Mouse (Mus musculus) midbrain, embryonic 15.5 days (tissue): ENCODE measurements around the gene Med12l. TPM values are rescaled to one million over a fixed set of nuclear protein-coding genes. Genes with fewer than 3 reads are reported as not detected.

Experiments
- ATAC-seq: fragments of 200-750 bp; cut with Nextera tagmentation; replicated peaks from 2 replicates; pipeline ENCODE4 v1.8.0; 2017; ENCODE audit warnings: moderate TSS enrichment
- H3K27ac ChIP-seq: fragments of 300-500 bp; sonication (generic); 2 replicates; pipeline ENCODE4 v1.5.1; 2015; ENCODE audit warnings: mild to moderate bottlenecking, inconsistent platforms
- H3K27me3 ChIP-seq: fragments of 300-500 bp; sonication (generic); replicated peaks from 2 replicates; pipeline ENCODE4 v1.6.1; 2015; ENCODE audit warnings: inconsistent platforms
- H3K36me3 ChIP-seq: fragments of 300-500 bp; sonication (generic); replicated peaks from 2 replicates; pipeline ENCODE4 v1.6.1; 2015; ENCODE audit warnings: inconsistent platforms
- H3K4me1 ChIP-seq: fragments of 300-500 bp; sonication (generic); 2 replicates; pipeline ENCODE4 v1.6.1; 2015; ENCODE audit warnings: inconsistent platforms
- H3K4me2 ChIP-seq: fragments of 300-500 bp; sonication (generic); 2 replicates; pipeline ENCODE4 v1.6.1; 2015; ENCODE audit warnings: inconsistent platforms, mild to moderate bottlenecking, moderate library complexity
- H3K4me3 ChIP-seq: fragments of 300-500 bp; sonication (generic); 2 replicates; pipeline ENCODE4 v1.5.1; 2015; ENCODE audit warnings: mild to moderate bottlenecking, inconsistent platforms
- H3K9ac ChIP-seq: fragments of 300-500 bp; sonication (generic); 2 replicates; pipeline ENCODE4 v1.6.1; 2015; ENCODE audit warnings: mild to moderate bottlenecking, inconsistent platforms
- H3K9me3 ChIP-seq: fragments of 300-500 bp; sonication (generic); 2 replicates; pipeline ENCODE4 v1.6.1; 2016; ENCODE audit warnings: inconsistent platforms
- WGBS: fragments of 180-500 bp; shearing (Covaris S2); methylation state at CpG from one replicate; pipeline ENCODE4 v1.1.7; 2015; ENCODE audit warnings: mixed read lengths; 5-methylcytosine and 5-hydroxymethylcytosine counted together
- polyA plus RNA-seq: library from polyadenylated mRNA; unstranded; fragments of >200 nt; fragmentation: Nextera tagmentation; extraction: Ambion mirVana; gene quantifications from 2 replicates; pipeline ENCODE4 v1.2.1, GENCODE M21; 2015

Med12l gene
- polyA plus RNA-seq, 1 experiment from 2014 or later, result 4.5 TPM

DNA sequence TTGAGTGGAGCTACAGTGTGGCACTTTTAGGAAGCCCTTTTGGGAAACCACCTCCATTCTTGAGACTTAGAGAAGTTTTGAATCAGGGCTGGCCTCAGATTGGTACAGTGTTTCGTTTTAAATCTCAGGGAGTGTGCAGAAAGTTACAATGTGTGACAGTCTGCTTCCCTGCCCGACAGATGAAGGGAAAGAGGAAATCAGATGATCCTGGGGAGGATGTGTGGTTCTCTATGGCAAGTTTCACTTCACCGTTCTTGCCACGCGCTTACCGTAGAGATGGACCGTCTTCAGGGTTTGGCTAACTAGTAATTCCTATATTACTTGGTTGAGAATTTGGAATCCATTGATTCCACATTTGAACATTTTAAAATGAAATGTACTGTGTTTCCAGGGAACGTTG lies 206.2 kb downstream of the Med12l start:
- Histone ChIP-seq H3K27me3 (no peaks in the 10 kb centered on the region), H3K4me1 (no peaks in the 10 kb centered on the region; the same call in 1 of the 2 replicates), H3K9me3 (no peaks in the 10 kb centered on the region), H3K36me3 (no peaks in the 10 kb centered on the region), H3K4me2 (no peak overlapping the region), H3K27ac (no peak overlapping the region), H3K4me3 (no peak overlapping the region), H3K9ac (no peak overlapping the region)
- 91% methylated on average over 8 of the region's 8 CpGs for WGBS
- no peak for ATAC-seq

DNA sequence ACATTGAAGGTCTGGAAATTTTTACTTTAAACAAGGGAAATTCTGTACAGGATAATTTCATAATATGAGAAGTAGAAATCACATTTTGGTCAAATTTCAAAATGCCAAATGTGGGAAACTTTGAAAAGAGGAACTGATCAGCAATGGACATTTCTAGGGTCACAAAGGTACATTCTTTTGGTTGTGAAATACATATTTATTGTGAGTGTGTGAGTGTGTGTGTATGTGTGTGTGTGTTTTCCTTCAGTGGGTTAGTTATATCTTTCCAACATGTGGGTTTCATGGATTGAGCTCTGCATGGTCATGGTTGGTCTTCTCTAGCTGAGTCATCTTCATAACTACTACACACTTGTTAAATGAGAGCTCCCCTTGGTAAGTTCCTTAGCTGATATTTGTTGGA lies 206.8 kb downstream of the Med12l start:
- Histone ChIP-seq H3K4me2 (no peak overlapping the region), H3K4me1 (no peaks in the 10 kb centered on the region; the same call in 1 of the 2 replicates), H3K4me3 (no peak overlapping the region), H3K27me3 (no peaks in the 10 kb centered on the region), H3K9me3 (no peaks in the 10 kb centered on the region), H3K36me3 (no peaks in the 10 kb centered on the region), H3K9ac (no peak overlapping the region), H3K27ac (no peak overlapping the region)
- no peak for ATAC-seq

DNA sequence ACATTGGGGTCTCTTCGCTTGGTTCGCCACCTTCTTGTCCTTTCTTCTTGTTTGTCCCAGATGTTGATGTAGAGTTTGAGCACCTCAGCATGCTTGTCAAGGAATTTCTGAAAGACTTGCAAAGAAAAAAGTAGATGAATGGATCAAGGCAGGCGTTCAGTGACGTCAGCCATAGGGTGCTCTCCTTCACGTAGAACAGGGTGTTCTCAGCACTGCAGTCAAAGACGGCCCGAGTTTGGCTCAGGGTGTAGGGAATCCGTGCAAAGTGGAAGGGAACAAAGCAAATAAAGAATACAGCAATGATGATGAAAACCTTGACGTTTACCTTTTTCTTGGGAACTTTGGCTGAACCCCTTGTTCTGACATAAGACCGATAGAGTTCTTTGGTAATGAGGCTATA lies 211.6 kb downstream of the Med12l start:
- 95% methylated on average over 10 of the region's 10 CpGs for WGBS
- no peaks in the 10 kb centered on the region for H3K9me3 ChIP-seq
- no peak overlapping the region for H3K4me2 ChIP-seq
- no peaks in the 10 kb centered on the region for H3K36me3 ChIP-seq
- H3K27ac ChIP-seq, result no peak overlapping the region
- H3K9ac ChIP-seq, result no peak overlapping the region
- H3K4me1 ChIP-seq, result no peaks in the 10 kb centered on the region
- H3K27me3 ChIP-seq, result no peaks in the 10 kb centered on the region
- no peak overlapping the region for H3K4me3 ChIP-seq
- ATAC-seq, result no peak

GRCm38 (mm10) chr3:59219326-59219725 lies 213.7 kb downstream of the Med12l start:
- 92% methylated on average over 2 of the region's 2 CpGs for WGBS
- Histone ChIP-seq H3K27me3 (no peaks in the 10 kb centered on the region), H3K27ac (no peak overlapping the region)

GRCm38 (mm10) chr3:59222303-59222702 lies 216.7 kb downstream of the Med12l start:
- no peak overlapping the region for H3K27ac ChIP-seq
- H3K9ac ChIP-seq, result no peak overlapping the region
- H3K27me3 ChIP-seq, result no peaks in the 10 kb centered on the region
- no peak overlapping the region for H3K4me2 ChIP-seq
- no peaks in the 10 kb centered on the region for H3K9me3 ChIP-seq
- H3K36me3 ChIP-seq, result no peaks in the 10 kb centered on the region
- no peaks in the 10 kb centered on the region for H3K4me1 ChIP-seq
- 92% methylated on average over 2 of the region's 2 CpGs for WGBS
- H3K4me3 ChIP-seq, result no peak overlapping the region
- ATAC-seq, result no peak

More at GRCm38 (mm10) chr3:59219326-59219725, 213.7 kb downstream of the Med12l start:
- H3K4me2 ChIP-seq, result no peak overlapping the region
- H3K9me3 ChIP-seq, result no peaks in the 10 kb centered on the region
- H3K4me1 ChIP-seq, result no peaks in the 10 kb centered on the region
- H3K36me3 ChIP-seq, result no peaks in the 10 kb centered on the region
- H3K4me3 ChIP-seq, result no peak overlapping the region
- ATAC-seq, result no peak
- H3K9ac ChIP-seq, result no peak overlapping the region

- H3K9me3 ChIP-seq, result no peaks in the 10 kb centered on the region
- H3K4me1 ChIP-seq, result no peaks in the 10 kb centered on the region
- H3K9ac ChIP-seq, result no peak overlapping the region
- H3K36me3 ChIP-seq, result no peaks in the 10 kb centered on the region
- no peak for ATAC-seq
- H3K27ac ChIP-seq, result no peak overlapping the region
- H3K4me3 ChIP-seq, result no peak overlapping the region
- no peak overlapping the region for H3K4me2 ChIP-seq
- H3K27me3 ChIP-seq, result no peaks in the 10 kb centered on the region
Measured at GRCm38 (mm10) chr3:59225411-59225810, 219.8 kb downstream of the Med12l start.

- H3K9ac ChIP-seq, result no peak overlapping the region
- no peaks in the 10 kb centered on the region for H3K27me3 ChIP-seq
- H3K4me1 ChIP-seq, result no peaks in the 10 kb centered on the region
- 97% methylated on average over 9 of the region's 9 CpGs for WGBS
- no peak overlapping the region for H3K27ac ChIP-seq
- H3K4me3 ChIP-seq, result no peak overlapping the region
- no peak for ATAC-seq
- no peaks in the 10 kb centered on the region for H3K9me3 ChIP-seq
- H3K36me3 ChIP-seq, result no peaks in the 10 kb centered on the region
- H3K4me2 ChIP-seq, result no peak overlapping the region
Measured at GRCm38 (mm10) chr3:59227696-59228095, 222.1 kb downstream of the Med12l start.

GRCm38 (mm10) chr3:59228730-59229551 lies 223.3 kb downstream of the Med12l start:
- no peaks in the 10 kb centered on the region for H3K27me3 ChIP-seq
- no peaks in the 10 kb centered on the region for H3K4me1 ChIP-seq
- WGBS, result 62% methylated on average over 10 of the region's 10 CpGs
- no peak for ATAC-seq
- no peaks in the 10 kb centered on the region for H3K36me3 ChIP-seq
- H3K9ac ChIP-seq, result no peak overlapping the region
- H3K27ac ChIP-seq, result no peak overlapping the region
- H3K9me3 ChIP-seq, result no peaks in the 10 kb centered on the region
- H3K4me2 ChIP-seq, result no peak overlapping the region
- H3K4me3 ChIP-seq, result no peak overlapping the region

DNA sequence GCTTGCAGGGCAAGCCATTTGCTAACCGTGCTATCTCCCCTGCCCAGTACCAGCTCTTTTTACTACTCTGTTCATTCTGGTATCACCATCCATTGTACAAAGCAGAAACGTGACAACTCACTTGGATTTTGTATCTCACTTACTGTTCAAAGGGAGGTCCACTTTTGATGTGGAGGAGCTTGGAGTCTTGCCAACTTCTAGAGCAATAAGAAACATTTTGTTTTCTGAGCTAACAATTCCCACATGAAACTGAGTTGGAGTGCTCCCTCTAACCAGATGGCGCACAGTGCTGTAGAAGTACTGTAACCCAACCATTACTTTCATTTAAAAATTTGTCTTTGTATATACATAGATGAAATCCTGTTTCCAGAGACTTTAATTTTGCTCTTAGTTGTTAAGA lies 225.3 kb downstream of the Med12l start:
- H3K27ac ChIP-seq, result no peak overlapping the region
- no peak overlapping the region for H3K9ac ChIP-seq
- no peak for ATAC-seq
- no peak overlapping the region for H3K4me3 ChIP-seq
- no peaks in the 10 kb centered on the region for H3K36me3 ChIP-seq
- H3K27me3 ChIP-seq, result no peaks in the 10 kb centered on the region
- 76% methylated on average over 3 of the region's 3 CpGs for WGBS
- H3K4me2 ChIP-seq, result no peak overlapping the region
- no peaks in the 10 kb centered on the region for H3K9me3 ChIP-seq
- H3K4me1 ChIP-seq, result no peaks in the 10 kb centered on the region

DNA sequence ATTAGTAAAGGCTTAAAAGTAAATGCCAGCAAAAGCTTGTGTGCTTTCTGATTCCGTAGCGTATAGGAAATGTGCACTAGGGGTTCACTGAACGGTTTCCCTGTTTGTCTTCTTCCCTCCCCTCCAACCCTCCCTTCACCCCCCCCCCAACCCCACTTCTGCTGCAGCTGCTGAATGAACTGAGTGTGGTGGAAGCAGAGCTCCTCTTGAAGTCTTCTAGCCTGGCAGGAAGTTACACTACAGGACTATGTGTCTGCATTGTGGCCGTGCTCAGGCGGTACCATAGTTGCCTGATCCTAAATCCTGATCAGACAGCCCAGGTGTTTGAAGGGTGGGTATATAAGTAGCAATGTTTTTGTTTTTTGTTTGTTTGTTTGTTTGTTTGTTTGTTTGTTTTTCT lies 229.3 kb downstream of the Med12l start:
- Histone ChIP-seq H3K36me3 (no peaks in the 10 kb centered on the region), H3K4me2 (no peak overlapping the region), H3K9ac (no peak overlapping the region), H3K4me1 (no peaks in the 10 kb centered on the region), H3K9me3 (no peaks in the 10 kb centered on the region), H3K4me3 (no peak overlapping the region), H3K27me3 (no peaks in the 10 kb centered on the region), H3K27ac (no peak overlapping the region)
- 80% methylated on average over 5 of the region's 5 CpGs for WGBS
- no peak for ATAC-seq

GRCm38 (mm10) chr3:59243384-59243783 lies 237.8 kb downstream of the Med12l start:
- Histone ChIP-seq H3K9ac (no peak overlapping the region), H3K27me3 (no peaks in the 10 kb centered on the region), H3K4me1 (no peaks in the 10 kb centered on the region), H3K4me2 (no peak overlapping the region), H3K9me3 (no peaks in the 10 kb centered on the region), H3K27ac (no peak overlapping the region), H3K4me3 (no peak overlapping the region), H3K36me3 (no peaks in the 10 kb centered on the region)
- 83% methylated on average over 6 of the region's 6 CpGs for WGBS
- no peak for ATAC-seq

DNA sequence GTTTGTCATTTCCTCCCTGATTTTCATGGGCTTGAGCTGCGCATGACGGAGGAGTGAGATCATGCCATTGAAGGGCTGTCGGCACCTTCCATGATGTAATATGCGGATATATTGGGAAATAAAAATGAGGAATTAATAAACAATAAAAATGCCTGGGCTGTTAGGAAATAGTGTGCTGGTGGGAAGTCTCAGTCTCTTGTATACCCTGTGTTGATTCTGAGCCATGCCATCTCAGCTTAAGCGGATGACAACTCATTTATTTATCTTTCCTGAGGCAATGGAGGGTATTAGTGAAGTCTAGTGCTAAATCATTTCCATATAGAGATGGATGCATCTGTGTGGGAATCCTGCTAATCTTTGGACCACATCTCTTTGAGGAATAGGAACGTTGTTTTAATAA lies 242.4 kb downstream of the Med12l start:
- no peak overlapping the region for H3K9ac ChIP-seq
- ATAC-seq, result no peak; the same call in 1 of the 2 replicates
- no peak overlapping the region for H3K27ac ChIP-seq
- H3K4me3 ChIP-seq, result no peak overlapping the region
- H3K4me2 ChIP-seq, result no peak overlapping the region
- H3K36me3 ChIP-seq, result no peaks in the 10 kb centered on the region
- H3K4me1 ChIP-seq, result no peaks in the 10 kb centered on the region
- H3K9me3 ChIP-seq, result no peaks in the 10 kb centered on the region
- WGBS, result 86% methylated on average over 6 of the region's 6 CpGs
- no peaks in the 10 kb centered on the region for H3K27me3 ChIP-seq

- Histone ChIP-seq H3K9ac (no peak overlapping the region), H3K36me3 (no peaks in the 10 kb centered on the region), H3K27ac (no peak overlapping the region), H3K27me3 (no peaks in the 10 kb centered on the region), H3K9me3 (no peaks in the 10 kb centered on the region), H3K4me3 (no peak overlapping the region), H3K4me2 (no peak overlapping the region), H3K4me1 (no peaks in the 10 kb centered on the region)
- 98% methylated on average over 1 of the region's 1 CpGs for WGBS
- no peak for ATAC-seq
Measured at GRCm38 (mm10) chr3:59250454-59250853, 244.8 kb downstream of the Med12l start.
